Mouse (Mus musculus) stomach, embryonic 15.5 days (tissue): ENCODE results near the gene Smarcal1. TPM values are rescaled to one million over a fixed set of nuclear protein-coding genes. Genes with fewer than 3 reads are reported as not detected.

ENCODE experiments used
- ATAC-seq: fragments of 200-750 bp; cut with Nextera tagmentation; 2 replicates; pipeline ENCODE4 v1.8.0; 2017; ENCODE audit warnings: low read depth, moderate number of reproducible peaks, moderate TSS enrichment; ENCODE audit not compliant: insufficient read depth, low FRiP score
- H3K27ac ChIP-seq: fragments of 300-500 bp; sonication (generic); 2 replicates; pipeline ENCODE4 v1.5.1; 2015; ENCODE audit warnings: mild to moderate bottlenecking, inconsistent platforms
- H3K27me3 ChIP-seq: fragments of 300-500 bp; sonication (generic); replicated peaks from 2 replicates; pipeline ENCODE4 v1.6.1; 2015; ENCODE audit warnings: inconsistent platforms
- H3K36me3 ChIP-seq: fragments of 300-500 bp; sonication (generic); 2 replicates; pipeline ENCODE4 v1.6.1; 2015; ENCODE audit warnings: inconsistent platforms
- H3K4me1 ChIP-seq: fragments of 300-500 bp; sonication (generic); 2 replicates; pipeline ENCODE4 v1.6.1; 2015; ENCODE audit warnings: inconsistent platforms
- H3K4me2 ChIP-seq: fragments of 300-500 bp; sonication (generic); 2 replicates; pipeline ENCODE4 v1.6.1; 2015; ENCODE audit warnings: mild to moderate bottlenecking, inconsistent platforms
- H3K4me3 ChIP-seq: fragments of 300-500 bp; sonication (generic); replicated peaks from 2 replicates; pipeline ENCODE4 v1.5.1; 2015; ENCODE audit warnings: inconsistent platforms
- H3K9ac ChIP-seq: fragments of 300-500 bp; sonication (generic); 2 replicates; pipeline ENCODE4 v1.6.1; 2015; ENCODE audit warnings: inconsistent platforms
- H3K9me3 ChIP-seq: fragments of 300-500 bp; sonication (generic); 2 replicates; pipeline ENCODE4 v1.6.1; 2016; ENCODE audit warnings: inconsistent platforms
- WGBS: fragments of 180-500 bp; shearing (Covaris S2); methylation state at CpG from one replicate; pipeline ENCODE4 v1.1.7; 2015; 5-methylcytosine and 5-hydroxymethylcytosine counted together
- polyA plus RNA-seq: library from polyadenylated mRNA; unstranded; fragments of >200 nt; fragmentation: Nextera tagmentation; extraction: Ambion mirVana; gene quantifications from 2 replicates; pipeline ENCODE4 v1.2.1, GENCODE M21; 2015

The Smarcal1 gene
- polyA plus RNA-seq, 1 experiment from 2014 or later: 18.2 TPM

DNA sequence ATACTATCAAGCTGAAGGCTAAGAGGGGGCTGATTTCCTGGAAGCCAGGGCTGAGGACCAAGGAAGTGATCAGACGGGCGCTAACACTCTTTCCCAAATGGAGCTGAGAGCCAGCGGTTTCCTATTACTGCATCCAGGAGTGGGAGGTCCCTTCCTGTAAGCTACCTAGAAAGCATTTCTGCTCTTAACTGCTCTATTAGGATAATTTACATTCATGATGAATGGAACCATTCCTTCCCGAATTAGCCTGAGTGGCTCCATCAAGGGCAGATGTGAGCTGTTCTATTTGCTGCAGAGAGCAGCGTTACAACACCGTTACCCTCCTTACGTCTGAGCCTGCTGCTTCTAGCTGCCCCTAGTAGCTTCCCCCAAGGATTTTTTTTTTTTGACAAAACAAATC lies 9.0 kb upstream of the Smarcal1 start:
- no peaks in the 10 kb centered on the region for H3K9me3 ChIP-seq
- no peaks in the 10 kb centered on the region for H3K27me3 ChIP-seq
- H3K36me3 ChIP-seq: no peaks in the 10 kb centered on the region
- no peak overlapping the region for H3K9ac ChIP-seq
- ATAC-seq: no peak
- WGBS: 47% methylated on average over 7 of the region's 7 CpGs
- no peak overlapping the region for H3K4me2 ChIP-seq
- H3K4me3 ChIP-seq: no peak overlapping the region
- no peak overlapping the region for H3K27ac ChIP-seq
- no peaks in the 10 kb centered on the region; the same call in 1 of the 2 replicates for H3K4me1 ChIP-seq

DNA sequence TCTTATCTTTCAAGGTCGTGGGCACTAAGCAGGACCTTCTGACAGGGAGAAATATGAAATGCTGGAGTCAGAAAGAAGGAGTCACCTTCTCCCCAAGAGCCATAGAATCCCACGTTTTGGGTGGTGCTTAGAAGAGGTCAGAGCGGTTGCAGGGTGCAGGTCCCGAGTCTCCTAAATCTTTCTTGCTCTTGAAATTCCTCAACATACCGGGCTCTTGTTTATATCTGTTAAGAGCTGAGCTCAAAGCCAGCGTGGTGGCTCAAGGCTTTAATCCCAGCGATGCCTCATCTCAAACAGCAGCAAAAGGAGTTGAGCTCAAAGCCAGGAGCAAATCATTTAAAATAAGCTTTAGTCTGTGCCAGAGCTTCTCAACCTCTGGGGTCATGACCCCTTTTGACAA lies 8.4 kb upstream of the Smarcal1 start:
- no peak for ATAC-seq
- H3K9ac ChIP-seq: no peak overlapping the region
- WGBS: 26% methylated on average over 7 of the region's 7 CpGs
- no peak overlapping the region for H3K27ac ChIP-seq
- no peaks in the 10 kb centered on the region for H3K36me3 ChIP-seq
- H3K4me2 ChIP-seq: no peak overlapping the region
- no peak overlapping the region for H3K4me3 ChIP-seq
- no peaks in the 10 kb centered on the region for H3K9me3 ChIP-seq
- H3K4me1 ChIP-seq: no peaks in the 10 kb centered on the region; the same call in 1 of the 2 replicates
- no peaks in the 10 kb centered on the region for H3K27me3 ChIP-seq

DNA sequence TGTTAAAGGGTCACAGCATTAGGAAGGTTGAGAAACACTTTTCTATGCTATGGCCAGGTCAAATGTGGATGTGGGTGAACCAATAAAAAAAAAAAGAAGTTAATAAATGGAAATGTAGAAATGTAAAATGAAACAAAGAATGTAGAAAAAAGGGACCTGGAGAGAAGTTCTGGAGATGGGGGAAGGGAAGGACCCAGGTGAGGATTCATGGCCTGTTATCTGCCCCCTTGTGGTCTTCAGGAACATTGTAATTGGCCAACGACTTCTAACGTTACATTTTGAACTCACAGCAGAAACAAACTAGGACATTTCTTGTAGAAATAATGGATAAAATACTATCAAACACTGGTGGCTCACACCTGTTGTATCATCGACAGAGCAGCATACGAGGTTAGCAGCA lies 7.9 kb upstream of the Smarcal1 start:
- H3K9me3 ChIP-seq: no peaks in the 10 kb centered on the region
- H3K27ac ChIP-seq: no peak overlapping the region
- WGBS: 43% methylated on average over 4 of the region's 4 CpGs

DNA sequence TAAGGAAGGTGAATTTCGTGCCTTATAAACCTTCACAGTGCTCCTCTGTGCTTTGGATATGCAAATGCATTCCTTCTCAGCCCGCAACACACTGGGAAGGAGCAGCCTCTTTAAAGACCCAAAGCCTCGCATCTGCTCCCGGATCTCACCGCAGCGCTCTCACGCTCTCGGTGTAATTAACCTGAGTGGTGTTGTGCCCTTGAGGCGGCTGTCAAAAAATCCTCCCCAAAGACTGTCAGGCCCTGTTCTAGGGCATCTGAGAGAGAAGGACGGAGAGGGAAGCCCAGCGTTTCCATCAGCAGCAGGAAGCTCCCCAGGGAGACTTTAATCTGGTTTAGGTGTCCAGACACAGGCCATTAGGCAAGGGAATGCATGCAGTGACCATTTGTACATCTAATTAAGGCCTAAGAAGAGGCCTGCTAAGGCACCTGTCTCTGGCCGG lies 5.5 kb upstream of the Smarcal1 start:
- no peaks in the 10 kb centered on the region for H3K36me3 ChIP-seq
- ATAC-seq: no peak
- H3K4me3 ChIP-seq: no peak overlapping the region
- no peak overlapping the region for H3K4me2 ChIP-seq
- H3K9ac ChIP-seq: no peak overlapping the region
- H3K4me1 ChIP-seq: no peaks in the 10 kb centered on the region; the same call in 1 of the 2 replicates
- H3K27ac ChIP-seq: no peak overlapping the region
- no peaks in the 10 kb centered on the region for H3K27me3 ChIP-seq
- H3K9me3 ChIP-seq: no peaks in the 10 kb centered on the region
- 13% methylated on average over 12 of the region's 12 CpGs for WGBS

More for the DNA sequence above, 7.9 kb upstream of the Smarcal1 start:
- no peaks in the 10 kb centered on the region for H3K36me3 ChIP-seq
- no peaks in the 10 kb centered on the region; the same call in 1 of the 2 replicates for H3K4me1 ChIP-seq
- no peak overlapping the region for H3K4me3 ChIP-seq
- no peak overlapping the region for H3K9ac ChIP-seq
- no peaks in the 10 kb centered on the region for H3K27me3 ChIP-seq
- no peak overlapping the region for H3K4me2 ChIP-seq
- ATAC-seq: no peak

DNA sequence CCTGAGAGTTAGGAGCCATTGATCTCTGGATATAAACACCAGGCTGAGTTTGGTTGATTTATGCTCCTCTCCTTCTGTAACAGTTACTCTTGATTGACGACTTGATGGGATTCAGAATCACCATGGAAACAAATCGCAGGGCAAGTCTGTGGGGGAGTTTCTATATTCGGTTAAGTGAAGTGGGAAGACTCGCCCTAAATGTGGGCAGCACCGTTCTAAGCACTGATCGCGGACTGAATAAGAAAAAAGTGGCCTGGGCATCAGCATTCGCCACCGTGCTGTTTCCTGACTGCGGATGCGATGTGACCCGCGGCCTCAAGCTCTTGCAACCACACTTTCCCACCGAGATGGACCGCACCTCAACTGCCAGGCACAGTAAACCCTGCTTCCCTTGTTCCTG lies 4.7 kb upstream of the Smarcal1 start:
- no peaks in the 10 kb centered on the region for H3K36me3 ChIP-seq
- H3K4me2 ChIP-seq: no peak overlapping the region
- no peak overlapping the region for H3K9ac ChIP-seq
- 39% methylated on average over 15 of the region's 15 CpGs for WGBS
- no peak overlapping the region for H3K27ac ChIP-seq
- no peaks in the 10 kb centered on the region for H3K27me3 ChIP-seq
- H3K4me1 ChIP-seq: no peaks in the 10 kb centered on the region; the same call in 1 of the 2 replicates
- no peak overlapping the region for H3K4me3 ChIP-seq
- no peak for ATAC-seq
- no peaks in the 10 kb centered on the region for H3K9me3 ChIP-seq

DNA sequence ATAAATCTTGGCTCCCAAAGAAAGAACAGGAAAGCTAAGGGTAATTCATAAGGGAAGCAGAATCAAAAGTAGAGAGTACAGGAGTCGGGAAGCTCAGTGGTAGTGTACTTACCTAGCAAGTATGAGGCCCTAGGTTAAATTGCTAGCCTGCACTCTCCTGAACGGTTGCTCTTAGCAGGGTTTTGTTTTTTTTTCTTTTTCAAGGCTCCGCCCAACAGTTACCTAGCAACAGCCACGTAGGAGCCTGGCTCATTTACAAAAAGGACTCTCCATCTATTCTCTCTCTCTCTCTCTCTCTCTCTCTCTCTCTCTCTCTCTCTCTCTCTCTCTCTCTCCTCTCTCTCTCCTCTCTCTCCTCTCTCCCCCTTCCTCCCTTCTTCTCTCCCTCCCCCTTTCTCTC lies 4.2 kb upstream of the Smarcal1 start:
- 28% methylated on average over 4 of the region's 4 CpGs for WGBS
- Histone ChIP-seq H3K4me1 (no peaks in the 10 kb centered on the region; the same call in 1 of the 2 replicates), H3K4me2 (no peak overlapping the region), H3K4me3 (no peak overlapping the region), H3K36me3 (no peaks in the 10 kb centered on the region), H3K9me3 (no peaks in the 10 kb centered on the region), H3K27me3 (no peaks in the 10 kb centered on the region), H3K9ac (no peak overlapping the region), H3K27ac (no peak overlapping the region)
- no peak for ATAC-seq

DNA sequence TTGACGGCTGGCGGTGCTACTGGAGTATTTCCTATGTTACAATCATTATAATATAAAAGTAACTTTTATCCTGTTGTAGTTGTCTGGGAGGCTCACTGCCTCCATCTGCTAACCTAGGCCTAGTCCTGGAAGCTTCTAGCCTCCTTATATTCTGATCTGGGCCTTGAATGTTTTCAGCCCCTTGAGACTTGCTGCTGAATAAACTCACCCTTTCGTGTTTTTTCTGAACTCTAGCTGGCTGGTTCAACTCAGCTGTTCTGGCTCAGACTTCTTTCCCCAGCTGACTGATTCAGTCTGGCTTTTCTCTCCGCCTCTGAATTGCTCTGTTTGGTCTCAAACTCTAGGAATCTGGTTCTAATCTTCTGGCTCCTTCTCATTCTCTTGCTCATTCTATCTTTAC lies 855 bp downstream of the Smarcal1 start:
- no peak overlapping the region for H3K27ac ChIP-seq
- H3K4me3 ChIP-seq: peak overlapping the region; percentile 59
- H3K9ac ChIP-seq: no peak overlapping the region
- peak overlapping the region; percentile 58 for H3K4me2 ChIP-seq
- H3K4me1 ChIP-seq: peaks cover 3% of the 10 kb centered on the region; the same call in 1 of the 2 replicates
- no peaks in the 10 kb centered on the region for H3K27me3 ChIP-seq
- no peaks in the 10 kb centered on the region for H3K9me3 ChIP-seq
- WGBS: 60% methylated on average over 4 of the region's 4 CpGs
- peaks cover 12% of the 10 kb centered on the region; the same call in 1 of the 2 replicates for H3K36me3 ChIP-seq
- no peak for ATAC-seq

DNA sequence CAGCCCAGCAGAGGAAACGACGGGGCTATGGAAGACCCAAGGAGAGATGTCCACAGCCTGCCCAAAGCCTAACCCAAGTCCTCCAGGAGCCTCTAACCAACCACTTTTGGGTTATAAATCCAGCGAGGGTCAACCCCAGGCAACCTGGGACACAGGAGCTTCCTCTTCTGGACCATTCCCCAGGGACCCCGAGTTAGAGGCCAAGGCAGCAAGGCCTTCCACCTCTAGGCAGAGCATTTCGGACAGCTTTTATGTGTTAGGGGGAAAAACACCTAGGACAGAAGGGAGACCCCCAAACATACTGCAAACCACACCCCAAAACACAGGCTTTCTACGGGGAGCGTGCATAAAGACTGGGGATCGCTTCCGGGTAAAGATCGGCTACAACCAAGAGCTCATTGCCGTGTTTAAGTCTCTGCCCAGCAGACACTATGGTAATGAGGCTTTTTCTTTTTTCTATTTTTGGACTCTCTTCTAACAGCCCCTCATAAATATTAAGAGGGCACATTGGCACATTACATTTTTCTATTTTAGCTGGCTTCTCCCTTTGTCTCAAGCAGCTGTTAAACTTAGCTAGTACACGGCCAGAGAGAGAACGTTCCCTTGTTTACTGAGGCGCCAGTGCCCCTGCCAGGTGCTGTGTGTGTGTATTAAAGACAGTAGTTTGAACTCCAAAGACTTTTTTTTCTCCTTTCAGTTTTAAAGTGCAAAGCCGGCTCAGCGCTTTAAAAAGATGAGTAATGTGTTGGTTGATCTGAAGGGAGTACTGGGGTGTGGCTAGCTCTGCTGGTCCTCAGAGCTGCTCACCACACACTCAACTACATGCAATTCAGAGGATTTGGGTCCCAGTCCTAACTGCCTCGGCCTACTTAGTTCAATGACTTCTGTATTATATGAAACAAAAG lies 3.2 kb downstream of the Smarcal1 start:
- ATAC-seq: no peak
- H3K27me3 ChIP-seq: no peaks in the 10 kb centered on the region
- H3K9me3 ChIP-seq: no peaks in the 10 kb centered on the region
- WGBS: 86% methylated on average over 17 of the region's 17 CpGs
- peaks cover 3% of the 10 kb centered on the region; the same call in 1 of the 2 replicates for H3K4me1 ChIP-seq
- H3K27ac ChIP-seq: no peak overlapping the region
- H3K4me2 ChIP-seq: no peak overlapping the region
- H3K36me3 ChIP-seq: peaks cover 20% of the 10 kb centered on the region; the same call in 1 of the 2 replicates
- no peak overlapping the region for H3K4me3 ChIP-seq
- H3K9ac ChIP-seq: no peak overlapping the region

DNA sequence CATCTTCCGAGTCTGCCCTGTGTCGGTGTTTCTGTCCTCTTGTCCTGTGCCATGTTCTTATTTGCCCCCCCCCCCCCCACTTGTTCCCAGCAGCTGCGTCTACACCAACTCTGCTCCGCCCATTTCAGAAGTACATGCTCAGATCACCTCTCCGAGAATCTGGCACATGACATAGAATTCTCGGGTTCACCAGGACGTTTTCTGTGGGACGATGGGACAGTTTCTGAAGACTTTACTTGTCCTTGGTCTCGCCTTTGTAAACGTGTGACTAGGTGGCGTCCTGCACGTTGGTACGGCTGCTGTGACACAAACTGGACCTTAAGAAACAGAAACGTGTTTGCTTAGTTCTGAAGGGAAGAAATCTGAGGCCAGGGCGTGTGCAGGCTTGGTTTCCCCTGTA lies 4.5 kb downstream of the Smarcal1 start:
- Histone ChIP-seq H3K9me3 (no peaks in the 10 kb centered on the region), H3K27ac (no peak overlapping the region), H3K4me2 (no peak overlapping the region), H3K9ac (no peak overlapping the region), H3K4me3 (no peak overlapping the region), H3K4me1 (peaks cover 3% of the 10 kb centered on the region; the same call in 1 of the 2 replicates), H3K27me3 (no peaks in the 10 kb centered on the region), H3K36me3 (peaks cover 30% of the 10 kb centered on the region)
- WGBS: 93% methylated on average over 15 of the region's 15 CpGs
- no peak for ATAC-seq

DNA sequence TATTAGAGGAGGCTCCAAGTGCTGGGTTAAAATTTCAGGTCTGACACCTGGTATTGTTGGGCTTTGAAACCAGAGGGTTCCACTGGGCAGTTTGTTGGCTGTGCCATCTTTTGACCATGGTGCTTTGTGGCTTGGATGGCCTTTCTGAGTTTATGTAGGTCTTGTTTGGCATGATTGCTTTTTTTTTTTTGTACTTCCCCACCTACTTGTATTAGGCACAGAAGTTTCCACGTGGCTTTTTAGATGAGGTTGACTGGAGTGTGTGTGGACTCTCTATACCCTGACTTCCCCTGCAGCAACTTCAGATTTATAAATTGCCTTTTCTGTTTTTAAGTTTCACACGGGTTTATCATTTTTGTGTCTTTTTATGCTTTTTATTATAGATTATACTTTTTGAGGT lies 5.7 kb downstream of the Smarcal1 start:
- Histone ChIP-seq H3K27me3 (no peaks in the 10 kb centered on the region), H3K9ac (no peak overlapping the region), H3K4me2 (no peak overlapping the region), H3K4me1 (peaks cover 3% of the 10 kb centered on the region; the same call in 1 of the 2 replicates), H3K9me3 (no peaks in the 10 kb centered on the region), H3K36me3 (peaks cover 30% of the 10 kb centered on the region), H3K4me3 (no peak overlapping the region), H3K27ac (no peak overlapping the region)
- no peak for ATAC-seq
- WGBS: 83% methylated on average over 2 of the region's 2 CpGs

DNA sequence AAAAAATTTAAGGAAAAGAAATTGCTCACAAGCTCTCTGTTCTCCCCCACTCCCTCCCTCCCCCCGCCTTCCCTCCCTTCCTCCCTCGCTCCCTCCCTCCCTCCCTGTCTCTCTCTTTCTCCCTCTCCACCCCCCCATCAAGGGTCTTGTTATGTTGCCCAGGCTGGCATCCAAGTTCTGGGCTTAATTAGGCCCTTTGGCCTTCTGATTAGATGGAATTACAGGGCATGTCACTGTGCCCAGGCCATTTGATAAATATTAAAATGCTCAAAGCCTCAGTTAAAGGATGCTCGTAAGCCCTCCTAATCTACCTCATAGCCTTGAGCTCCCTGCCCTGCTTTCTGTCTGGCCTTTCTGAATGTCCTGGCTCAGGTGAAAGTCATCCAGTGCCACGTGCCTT lies 7.6 kb downstream of the Smarcal1 start:
- Histone ChIP-seq H3K4me1 (no peaks in the 10 kb centered on the region), H3K27me3 (no peaks in the 10 kb centered on the region), H3K4me3 (no peak overlapping the region), H3K4me2 (no peak overlapping the region), H3K9me3 (no peaks in the 10 kb centered on the region), H3K9ac (no peak overlapping the region), H3K27ac (no peak overlapping the region), H3K36me3 (peaks cover 28% of the 10 kb centered on the region)
- 78% methylated on average over 4 of the region's 4 CpGs for WGBS
- ATAC-seq: no peak

DNA sequence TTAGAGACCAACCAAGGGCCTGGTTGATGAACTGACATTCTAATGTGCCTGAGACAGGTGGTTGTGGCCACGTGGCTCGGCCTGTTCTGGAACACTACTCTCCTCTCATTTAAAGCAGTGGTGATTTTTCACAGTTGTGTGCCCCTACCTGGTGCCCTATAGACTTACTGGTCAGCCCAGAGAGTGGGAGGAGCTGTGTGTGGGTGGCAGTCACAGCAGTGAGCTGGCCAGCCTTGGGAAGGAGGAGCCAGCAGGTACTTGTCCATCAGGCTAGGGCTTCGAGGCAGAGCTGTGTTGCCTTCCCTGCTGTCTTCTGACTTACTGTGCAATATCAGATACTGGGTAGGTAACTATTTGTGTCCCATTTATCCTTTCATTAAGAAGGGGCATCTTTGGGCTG lies 9.3 kb downstream of the Smarcal1 start:
- Histone ChIP-seq H3K9ac (no peak overlapping the region), H3K9me3 (no peaks in the 10 kb centered on the region), H3K36me3 (peaks cover 32% of the 10 kb centered on the region), H3K27me3 (no peaks in the 10 kb centered on the region), H3K4me3 (no peak overlapping the region), H3K4me2 (no peak overlapping the region), H3K27ac (no peak overlapping the region), H3K4me1 (no peaks in the 10 kb centered on the region)
- WGBS: 89% methylated on average over 3 of the region's 3 CpGs
- ATAC-seq: no peak
